Mouse (Mus musculus) lung, embryonic 14.5 days (tissue): ENCODE measurements at regions not wholly inside any gene's neighbourhood (a gene's known extent, or its start where the extent isn't known, plus 50 kb on each side); places are given as distances from the start of the nearest gene placed in this dataset.
A peak's percentile ranks its signal among the peaks of the same experiment; 100 is the strongest.

ENCODE experiments used
- ATAC-seq: fragments of 200-750 bp; cut with Nextera tagmentation; 2 replicates; pipeline ENCODE4 v1.8.0; 2017; ENCODE audit warnings: mild to moderate bottlenecking, moderate TSS enrichment, moderate library complexity; ENCODE audit not compliant: insufficient read depth
- DNase-seq: peaks from one replicate; pipeline ENCODE4 v3.0.0-alpha.2; 2015
- H3K27ac ChIP-seq: fragments of 300-500 bp; sonication (generic); 2 replicates; pipeline ENCODE4 v1.5.1; 2014; ENCODE audit warnings: low read depth, mild to moderate bottlenecking, moderate library complexity
- H3K27me3 ChIP-seq: fragments of 300-500 bp; sonication (generic); 2 replicates; pipeline ENCODE4 v1.6.1; 2014; ENCODE audit warnings: low read length, control low read depth; ENCODE audit not compliant: insufficient read depth
- H3K36me3 ChIP-seq: fragments of 300-500 bp; sonication (generic); 2 replicates; pipeline ENCODE4 v1.6.1; 2014; ENCODE audit warnings: control low read depth; ENCODE audit not compliant: insufficient read depth
- H3K4me1 ChIP-seq: fragments of 300-500 bp; sonication (generic); 2 replicates; pipeline ENCODE4 v1.6.1; 2014; ENCODE audit warnings: antibody characterized with exemption, control low read depth; ENCODE audit not compliant: insufficient read depth
- H3K4me2 ChIP-seq: fragments of 300-500 bp; sonication (generic); 2 replicates; pipeline ENCODE4 v1.6.1; 2014; ENCODE audit warnings: mild to moderate bottlenecking
- H3K4me3 ChIP-seq: fragments of 300-500 bp; sonication (generic); 2 replicates; pipeline ENCODE4 v1.5.1; 2014; ENCODE audit warnings: low read depth, low read length
- H3K9ac ChIP-seq: fragments of 300-500 bp; sonication (generic); 2 replicates; pipeline ENCODE4 v1.6.1; 2014
- H3K9me3 ChIP-seq: fragments of 300-500 bp; sonication (generic); 2 replicates; pipeline ENCODE4 v1.6.1; 2016; ENCODE audit warnings: low read depth, low read length, control low read depth
- CTCF ChIP-seq: IDR thresholded peaks from 2 replicates; pipeline ENCODE4 v1.5.1; 2016; ENCODE audit warnings: antibody characterized with exemption, low read depth
- WGBS: fragments of 180-500 bp; shearing (Covaris S2); extraction: QIAGEN DNeasy Blood & Tissue Kit; methylation state at CpG from one replicate; pipeline ENCODE4 v1.1.7; 2014; 5-methylcytosine and 5-hydroxymethylcytosine counted together

DNA sequence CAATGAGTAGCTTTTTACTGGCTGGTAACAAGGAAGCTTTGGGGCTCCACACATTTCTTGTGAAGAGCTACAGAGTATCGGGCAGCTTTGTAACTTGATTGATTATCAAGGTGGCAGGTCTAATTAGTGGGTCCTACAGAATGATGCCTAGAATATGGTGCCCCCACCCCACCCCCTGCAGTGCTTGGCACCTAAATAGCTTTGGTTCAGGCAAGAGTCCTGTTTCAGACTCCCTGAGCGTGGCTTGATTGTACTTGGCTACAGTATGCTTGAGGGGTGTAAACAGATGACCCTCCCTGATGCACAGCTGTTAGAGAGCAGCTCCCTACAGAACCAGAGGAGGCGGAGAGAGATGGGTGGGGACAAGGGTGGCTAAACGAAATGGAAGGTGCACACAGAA, 145.7 kb upstream of the Npvf start:
- Histone ChIP-seq H3K4me2 (no peak overlapping the region), H3K9ac (no peak overlapping the region), H3K27ac (no peak overlapping the region), H3K27me3 (0 out of 2 replicates have a peak, but pooled peaks cover 2% of the 10 kb centered on the region), H3K4me3 (no peak overlapping the region), H3K4me1 (no peaks in the 10 kb centered on the region), H3K36me3 (no peaks in the 10 kb centered on the region), H3K9me3 (no peaks in the 10 kb centered on the region)
- WGBS, result 37% methylated on average over 4 of the region's 4 CpGs
- ATAC-seq (no peak), DNase-seq (no peak)
- no peak for TF ChIP-seq CTCF

GRCm38 (mm10) chr6:50802956-50803355, 148.7 kb upstream of the Npvf start:
- no peak overlapping the region for H3K27ac ChIP-seq
- H3K9ac ChIP-seq, result no peak overlapping the region
- H3K36me3 ChIP-seq, result no peaks in the 10 kb centered on the region
- no peaks in the 10 kb centered on the region for H3K4me1 ChIP-seq
- WGBS, result 60% methylated on average over 7 of the region's 7 CpGs
- ATAC-seq, result no peak
- H3K9me3 ChIP-seq, result no peaks in the 10 kb centered on the region
- H3K27me3 ChIP-seq, result 0 out of 2 replicates have a peak, but pooled peaks cover 2% of the 10 kb centered on the region
- no peak for DNase-seq
- H3K4me3 ChIP-seq, result no peak overlapping the region
- no peak for TF ChIP-seq CTCF
- no peak overlapping the region for H3K4me2 ChIP-seq

DNA sequence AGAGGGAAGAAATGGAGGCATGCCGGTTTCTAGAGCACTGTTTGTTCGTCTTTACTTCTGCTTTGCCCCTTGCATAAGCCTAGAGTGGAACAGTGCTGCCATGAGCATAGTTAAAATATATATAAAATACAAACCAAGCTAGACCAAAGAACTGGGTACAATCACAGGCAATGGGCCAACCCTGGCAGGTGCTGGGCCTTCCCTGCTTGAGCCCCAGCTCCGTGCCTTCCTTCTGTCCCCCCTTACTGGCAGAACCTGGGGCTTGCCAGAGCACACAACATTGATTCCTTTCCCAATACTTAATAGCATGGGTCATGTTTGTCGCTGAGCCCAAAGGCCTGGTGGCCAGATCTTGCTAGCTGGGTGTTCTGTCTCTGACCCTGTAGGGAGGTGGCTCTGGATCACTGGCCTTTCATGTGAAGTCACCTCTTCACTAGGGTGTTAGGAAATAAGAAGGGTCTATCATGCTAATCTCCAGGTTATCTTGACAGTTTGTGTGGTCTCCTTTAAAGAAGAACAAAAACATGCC, 150.3 kb upstream of the Npvf start:
- no peaks in the 10 kb centered on the region for H3K9me3 ChIP-seq
- TF ChIP-seq CTCF, result no peak
- no peaks in the 10 kb centered on the region for H3K36me3 ChIP-seq
- H3K27ac ChIP-seq, result no peak overlapping the region
- ATAC-seq, result no peak
- WGBS, result 85% methylated on average over 4 of the region's 4 CpGs
- 0 out of 2 replicates have a peak, but pooled peaks cover 2% of the 10 kb centered on the region for H3K27me3 ChIP-seq
- H3K4me2 ChIP-seq, result no peak overlapping the region
- no peak overlapping the region for H3K4me3 ChIP-seq
- H3K4me1 ChIP-seq, result peaks cover 9% of the 10 kb centered on the region
- H3K9ac ChIP-seq, result no peak overlapping the region
- no peak for DNase-seq

- TF ChIP-seq CTCF, result peak; percentile 62
- H3K4me2 ChIP-seq, result peak overlapping the region; percentile 57; the same call in 1 of the 2 replicates
- H3K9me3 ChIP-seq, result no peaks in the 10 kb centered on the region
- no peaks in the 10 kb centered on the region for H3K36me3 ChIP-seq
- H3K4me3 ChIP-seq, result no peak overlapping the region
- ATAC-seq (peak; percentile 42; the same call in 1 of the 2 replicates), DNase-seq (peak; percentile 81)
- H3K27ac ChIP-seq, result peak overlapping the region; percentile 74; the same call in 1 of the 2 replicates
- H3K9ac ChIP-seq, result no peak overlapping the region
- WGBS, result 18% methylated on average over 7 of the region's 7 CpGs
- peaks cover 10% of the 10 kb centered on the region for H3K4me1 ChIP-seq
- H3K27me3 ChIP-seq, result no peaks in the 10 kb centered on the region
Measured at GRCm38 (mm10) chr6:50806376-50807077, 152.3 kb upstream of the Npvf start.

- no peak for TF ChIP-seq CTCF
- Histone ChIP-seq H3K4me2 (peak overlapping the region; percentile 57), H3K4me1 (peaks cover 10% of the 10 kb centered on the region), H3K4me3 (peak overlapping the region; percentile 18), H3K27ac (peak overlapping the region; percentile 74; the same call in 1 of the 2 replicates), H3K36me3 (no peaks in the 10 kb centered on the region), H3K27me3 (no peaks in the 10 kb centered on the region), H3K9ac (no peak overlapping the region), H3K9me3 (no peaks in the 10 kb centered on the region)
- DNase-seq, result peak; percentile 96
- peak; percentile 90 for ATAC-seq
- 14% methylated on average over 19 of the region's 19 CpGs for WGBS
Measured at GRCm38 (mm10) chr6:50807187-50808012, 153.2 kb upstream of the Npvf start.

GRCm38 (mm10) chr6:50808126-50808525, 153.9 kb upstream of the Npvf start:
- no peak overlapping the region for H3K9ac ChIP-seq
- H3K4me1 ChIP-seq, result peaks cover 10% of the 10 kb centered on the region
- ATAC-seq, result peak; percentile 29
- no peaks in the 10 kb centered on the region for H3K36me3 ChIP-seq
- peak overlapping the region; percentile 18 for H3K4me3 ChIP-seq
- DNase-seq, result peak; percentile 96
- 6% methylated on average over 4 of the region's 4 CpGs for WGBS
- H3K27ac ChIP-seq, result peak overlapping the region; percentile 74; the same call in 1 of the 2 replicates
- H3K9me3 ChIP-seq, result no peaks in the 10 kb centered on the region
- H3K27me3 ChIP-seq, result no peaks in the 10 kb centered on the region
- peak; percentile 92 for TF ChIP-seq CTCF
- H3K4me2 ChIP-seq, result peak overlapping the region; percentile 57
